In the genomic region with DNA sequence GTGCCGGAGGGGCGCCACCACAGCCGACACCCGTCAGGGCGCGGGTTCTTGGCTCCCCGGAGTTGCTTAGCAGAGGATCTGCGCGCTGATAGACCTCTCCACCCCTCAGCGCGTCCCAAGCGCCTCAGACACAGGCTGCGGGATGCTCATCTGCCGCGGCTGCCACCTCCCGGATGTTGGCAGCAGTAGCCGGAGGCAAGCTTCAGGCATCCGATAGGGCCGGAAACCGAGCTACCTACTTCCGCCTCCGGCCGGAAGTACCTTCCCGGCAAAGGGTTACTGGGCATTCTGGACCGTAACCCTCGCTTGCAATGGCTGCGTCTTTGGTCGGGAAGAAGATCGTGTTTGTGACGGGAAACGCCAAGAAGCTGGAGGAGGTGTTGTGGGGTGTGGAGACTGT, we compare ENCODE assay signal across 8 mouse cellular contexts. TPM values are rescaled to one million over a fixed set of nuclear protein-coding genes. Genes with fewer than 3 reads are reported as not detected.
A peak's percentile ranks its signal among the peaks of the same experiment; 100 is the strongest.
DNase-seq lines count a peak whose midpoint lies in the region; ATAC-seq lines count a peak whose summit lies in the region.

A gene (plus strand): TSS at position 52 of the 400 bp plus-strand sequence.

- H3K36me3 ChIP-seq in hindbrain, embryonic 12.5 days: peaks cover 18% of the 10 kb centered on the region

- H3K4me1 ChIP-seq in hindbrain, embryonic 12.5 days: peaks cover 27% of the 10 kb centered on the region

- peak within 1 kb of the TSS; percentile 85 for H3K27ac ChIP-seq in hindbrain, embryonic 12.5 days

- DNase-seq in NIH3T3 (ENCODE audit: low read depth): peak; percentile 92
- peak; percentile 91 for DNase-seq in cerebellum, adult 9-11 months
- peak; percentile 79 to 84 for DNase-seq in frontal cortex, postnatal 10 days (ENCODE audit: low spot score in 2 of 2)
- DNase-seq in layer of hippocampus, postnatal 25 days (ENCODE audit: extremely low spot score in 1 of 2, low spot score in 1 of 2): peak; percentile 71 to 72
- peak; percentile 88 for DNase-seq in lung, postnatal 25 days (ENCODE audit: low spot score)
- peak; percentile 91 for DNase-seq in retina, embryonic 14.5 days (ENCODE audit: low spot score)
- peak; percentile 88 for DNase-seq in thymus, postnatal 4 days

- H3K9me3 ChIP-seq in hindbrain, embryonic 12.5 days (replicated peaks): no peaks in the 10 kb centered on the region

- 1% methylated on average over 31 of the region's 31 CpGs for whole genome bisulfite sequencing in hindbrain, embryonic 12.5 days

- no peaks in the 10 kb centered on the region for H3K27me3 ChIP-seq in hindbrain, embryonic 12.5 days

- peak within 1 kb of the TSS; percentile 79 for H3K9ac ChIP-seq in hindbrain, embryonic 12.5 days

- H3K4me3 ChIP-seq in hindbrain, embryonic 12.5 days: peak within 1 kb of the TSS; percentile 71

- ATAC-seq in hindbrain, embryonic 12.5 days (ENCODE audit: low FRiP score): peak; percentile 70

- peak within 1 kb of the TSS; percentile 92 for H3K4me2 ChIP-seq in hindbrain, embryonic 12.5 days (replicated peaks)

RNA-seq across cellular contexts. Expression of the gene that starts here (rescaled TPM):
- polyA plus RNA-seq in hindbrain, embryonic 12.5 days (2016; fragmentation: Nextera tagmentation; extraction: Ambion mirVana): 130 and 133 TPM in 2 replicates
- 10 to 100 TPM; 34.8 to 41.4 TPM for total RNA-seq in layer of hippocampus, postnatal 25 days (2021)

Comparison
In these comparisons a context has a peak if more than half of its experiments do, and no peak if none do; other contexts are left out.
1. Peak in every context shown above with its lines: DNase-seq, ATAC-seq, H3K4me3 ChIP-seq and H3K27ac ChIP-seq.